Mouse (Mus musculus) MEL (cell line): ENCODE data around the gene AI854703.

Source experiments
- CTCF ChIP-seq, 3 experiments: IDR thresholded peaks in 2 of 3; conservative IDR thresholded peaks in 1 of 3; 2 replicates each; pipeline ENCODE4 v1.5.1; 2011 to 2012; ENCODE audit warnings: low read length in 3 of 3, low read depth in 2 of 3, mild to moderate bottlenecking in 2 of 3, improper control_type of control experiment in 1 of 3, inconsistent platforms in 1 of 3, mixed read lengths in 1 of 3, moderate library complexity in 1 of 3; ENCODE audit not compliant: control insufficient read depth in 1 of 3, insufficient read depth in 1 of 3, poor library complexity in 1 of 3, severe bottlenecking in 1 of 3
- EP300 ChIP-seq, 2 experiments: IDR thresholded peaks; 2 replicates each; pipeline ENCODE4 v1.6.1; 2011; ENCODE audit warnings: improper control_type of control experiment in 2 of 2, low read length in 2 of 2, low read depth in 1 of 2, mild to moderate bottlenecking in 1 of 2
- GATA1 ChIP-seq: IDR thresholded peaks from 2 replicates; pipeline ENCODE4 v1.6.1; 2011; ENCODE audit warnings: low read depth, low read length, improper control_type of control experiment
- JUND ChIP-seq: IDR thresholded peaks from 2 replicates; pipeline ENCODE4 v1.6.1; 2011; ENCODE audit warnings: low read depth, mild to moderate bottlenecking, improper control_type of control experiment, low read length
- MEF2A ChIP-seq: IDR thresholded peaks from 2 replicates; pipeline ENCODE4 v1.6.1; 2014; ENCODE audit warnings: low read depth, mild to moderate bottlenecking, inconsistent platforms, low read length, improper control_type of control experiment; ENCODE audit not compliant: poor library complexity, insufficient replicate concordance, severe bottlenecking; ENCODE audit errors: extremely low read depth
- MXI1 ChIP-seq: IDR thresholded peaks from 2 replicates; pipeline ENCODE4 v1.6.1; 2011; ENCODE audit warnings: mild to moderate bottlenecking, low read depth, low read length, improper control_type of control experiment
- NELFE ChIP-seq: IDR thresholded peaks from 2 replicates; pipeline ENCODE4 v1.6.1; 2011; ENCODE audit warnings: low read depth, low read length, improper control_type of control experiment
- POLR2AphosphoS5 ChIP-seq: IDR thresholded peaks from 2 replicates; pipeline ENCODE4 v1.6.1; 2012; ENCODE audit warnings: low read depth, borderline replicate concordance, mild to moderate bottlenecking, inconsistent platforms, low read length, moderate library complexity, mixed read lengths
- RAD21 ChIP-seq: IDR thresholded peaks from 2 replicates; pipeline ENCODE4 v1.6.1; 2011; ENCODE audit warnings: mild to moderate bottlenecking, low read depth, low read length, improper control_type of control experiment
- USF1 ChIP-seq: IDR thresholded peaks from 2 replicates; pipeline ENCODE4 v1.6.1; 2014; ENCODE audit warnings: low read depth, mild to moderate bottlenecking, inconsistent platforms, low read length, improper control_type of control experiment, moderate library complexity

DNA sequence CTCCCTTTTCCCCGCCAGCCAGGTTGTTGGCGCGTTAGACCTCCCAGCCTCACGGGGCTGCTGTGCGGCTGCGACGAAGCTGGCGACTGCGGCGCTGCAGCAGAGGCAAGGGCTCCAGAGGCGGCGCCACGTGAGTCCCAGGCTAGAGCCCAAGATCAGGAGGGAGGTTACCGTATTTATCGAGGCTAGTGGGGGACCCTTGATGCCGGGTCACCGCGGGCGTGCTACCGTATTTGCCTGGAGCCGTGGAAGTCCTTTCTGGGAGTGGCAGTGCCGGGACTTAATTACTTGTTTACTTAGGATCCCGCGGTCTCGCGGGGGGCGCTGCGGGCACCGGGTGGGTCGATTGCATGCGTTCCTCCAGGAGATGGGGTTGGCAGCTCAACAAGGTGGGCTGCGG is 420 bp downstream of the AI854703 start:
- TF ChIP-seq MXI1: no peak
- no peak for TF ChIP-seq CTCF (IDR thresholded peaks at IDR 0.05 in 2 of 3, conservative IDR thresholded peaks at IDR 0.05 in 1 of 3; ENCODE audit: control insufficient read depth in 1 of 3, insufficient read depth in 1 of 3, low read depth in 2 of 3, low read length in 3 of 3, poor library complexity in 1 of 3, severe bottlenecking in 1 of 3)
- no peak for TF ChIP-seq USF1
- TF ChIP-seq NELFE: no peak
- no peak for TF ChIP-seq JUND
- TF ChIP-seq EP300 (IDR thresholded peaks at IDR 0.05; ENCODE audit: low read depth in 1 of 2, low read length in 2 of 2): no peak
- TF ChIP-seq POLR2AphosphoS5: no peak
- no peak for TF ChIP-seq GATA1
- no peak for TF ChIP-seq RAD21
- TF ChIP-seq MEF2A: no peak
